9 mouse cellular contexts compared by ENCODE assay signal in genomic region chr5:139434940-139435339, GRCm38 (mm10). TPM values are rescaled to one million over a fixed set of nuclear protein-coding genes. Genes with fewer than 3 reads are reported as not detected.
DNase-seq lines count a peak whose midpoint lies in the region; ATAC-seq and TF ChIP-seq lines count a peak whose summit lies in the region.
"Had no signal": no experiment of that assay in that cellular context is flagged by ENCODE, and none has a peak within 500 bp of the region (broad histone marks: within the 10 kb centered on the region; RNA-seq: fewer than 3 reads in every experiment).

No protein-coding gene starts in this region.

- no peak overlapping the region for H3K4me2 ChIP-seq in forebrain, embryonic 15.5 days (replicated peaks)
- H3K4me2 ChIP-seq in neural tube, embryonic 14.5 days (ENCODE audit: low read depth, low read length): no peak overlapping the region
- H3K4me2 ChIP-seq in intestine, embryonic 16.5 days (ENCODE audit: low read depth, low read length): no peak overlapping the region
- no peak overlapping the region for H3K4me2 ChIP-seq in intestine, postnatal 0 days (replicated peaks; ENCODE audit: low read depth)
- H3K4me2 ChIP-seq: heart, embryonic 12.5 days had no signal

- no peak overlapping the region for H3K4me3 ChIP-seq in forebrain, embryonic 15.5 days
- no peak overlapping the region for H3K4me3 ChIP-seq in neural tube, embryonic 14.5 days (ENCODE audit: low read depth, low read length)
- no peak overlapping the region for H3K4me3 ChIP-seq in intestine, embryonic 16.5 days (ENCODE audit: low read length)
- H3K4me3 ChIP-seq in intestine, postnatal 0 days (ENCODE audit: low read depth, low read length): no peak overlapping the region
- H3K4me3 ChIP-seq: heart, embryonic 12.5 days had no signal

- peaks cover 68% of the 10 kb centered on the region for H3K4me1 ChIP-seq in forebrain, embryonic 15.5 days
- H3K4me1 ChIP-seq in neural tube, embryonic 14.5 days (ENCODE audit: control insufficient read depth, insufficient read depth, low read length): peaks cover 45% of the 10 kb centered on the region
- peaks cover 10% of the 10 kb centered on the region for H3K4me1 ChIP-seq in intestine, embryonic 16.5 days (ENCODE audit: control insufficient read depth, insufficient read depth, low read length)
- H3K4me1 ChIP-seq in intestine, postnatal 0 days (replicated peaks; ENCODE audit: control insufficient read depth, insufficient read depth, low read length): no peaks in the 10 kb centered on the region

- H3K9me3 ChIP-seq in forebrain, embryonic 15.5 days: no peaks in the 10 kb centered on the region
- no peaks in the 10 kb centered on the region for H3K9me3 ChIP-seq in neural tube, embryonic 14.5 days (ENCODE audit: control insufficient read depth, low read length)
- H3K9me3 ChIP-seq in intestine, embryonic 16.5 days (ENCODE audit: control insufficient read depth, low read length): no peaks in the 10 kb centered on the region
- no peaks in the 10 kb centered on the region for H3K9me3 ChIP-seq in intestine, postnatal 0 days (ENCODE audit: control insufficient read depth)
- H3K9me3 ChIP-seq: heart, embryonic 12.5 days had no signal

- H3K36me3 ChIP-seq in forebrain, embryonic 15.5 days: no peaks in the 10 kb centered on the region
- no peaks in the 10 kb centered on the region for H3K36me3 ChIP-seq in neural tube, embryonic 14.5 days (ENCODE audit: control insufficient read depth, insufficient read depth, low read length)
- no peaks in the 10 kb centered on the region for H3K36me3 ChIP-seq in intestine, embryonic 16.5 days (ENCODE audit: control insufficient read depth, insufficient read depth, low read length)
- no peaks in the 10 kb centered on the region for H3K36me3 ChIP-seq in intestine, postnatal 0 days (ENCODE audit: control insufficient read depth, insufficient read depth)
- H3K36me3 ChIP-seq: heart, embryonic 12.5 days had no signal

- H3K27ac ChIP-seq in forebrain, embryonic 15.5 days (replicated peaks): peak overlapping the region; percentile 63
- no peak overlapping the region for H3K27ac ChIP-seq in neural tube, embryonic 14.5 days (ENCODE audit: low read depth, low read length)
- H3K27ac ChIP-seq in intestine, embryonic 16.5 days (ENCODE audit: low read length): no peak overlapping the region
- H3K27ac ChIP-seq in intestine, postnatal 0 days (ENCODE audit: low read depth, low read length): no peak overlapping the region

- H3K27me3 ChIP-seq in forebrain, embryonic 15.5 days: no peaks in the 10 kb centered on the region
- no peaks in the 10 kb centered on the region for H3K27me3 ChIP-seq in neural tube, embryonic 14.5 days (ENCODE audit: control insufficient read depth, insufficient read depth, low read length)
- H3K27me3 ChIP-seq in intestine, embryonic 16.5 days (replicated peaks; ENCODE audit: control insufficient read depth, insufficient read depth, low read length): no peaks in the 10 kb centered on the region
- H3K27me3 ChIP-seq in intestine, postnatal 0 days (replicated peaks; ENCODE audit: control insufficient read depth, insufficient read depth, low read length): no peaks in the 10 kb centered on the region

- peak; percentile 36 for DNase-seq in adrenal gland, postnatal 14 days
- DNase-seq in adrenal gland, postnatal 4 days (ENCODE audit: low spot score in 2 of 2): no peak
- peak; percentile 72 to 87 for DNase-seq in layer of hippocampus, postnatal 14 days (ENCODE audit: low spot score in 2 of 2)

- WGBS in forebrain, embryonic 15.5 days: 6% methylated on average over 8 of the region's 8 CpGs
- 20% methylated on average over 8 of the region's 8 CpGs for WGBS in neural tube, embryonic 14.5 days
- 50% methylated on average over 8 of the region's 8 CpGs for WGBS in intestine, embryonic 16.5 days
- 58% methylated on average over 8 of the region's 8 CpGs for WGBS in intestine, postnatal 0 days

- H3K9ac ChIP-seq in forebrain, embryonic 15.5 days (replicated peaks): no peak overlapping the region
- H3K9ac ChIP-seq in neural tube, embryonic 14.5 days (replicated peaks; ENCODE audit: low read depth, low read length): no peak overlapping the region
- no peak overlapping the region for H3K9ac ChIP-seq in intestine, embryonic 16.5 days (ENCODE audit: low read depth, low read length)
- H3K9ac ChIP-seq in intestine, postnatal 0 days (ENCODE audit: low read depth, low read length): no peak overlapping the region
- H3K9ac ChIP-seq: heart, embryonic 12.5 days had no signal

- ATAC-seq in forebrain, embryonic 15.5 days (replicated peaks): peak; percentile 80
- ATAC-seq in neural tube, embryonic 14.5 days (ENCODE audit: low read depth): peak; percentile 62; the same call in 1 of the 2 replicates
- ATAC-seq in intestine, embryonic 16.5 days: no peak
- ATAC-seq in intestine, postnatal 0 days: no peak
- ATAC-seq in megakaryocyte progenitor cell, adult 5-6 weeks (replicated peaks; ENCODE audit: poor library complexity): no peak

- TF ChIP-seq CTCF in intestine, postnatal 0 days (IDR thresholded peaks at IDR 0.05; ENCODE audit: low read depth): no peak

RNA-seq across cellular contexts. Expression of gene Gper1, which starts 12.0 kb away (rescaled TPM):
- total RNA-seq in adrenal gland, postnatal 14 days (2021): 4.6 and 6.3 TPM in 2 replicates
- 1 to 10 TPM; 6.0 to 7.4 TPM for total RNA-seq in adrenal gland, postnatal 4 days (2021)
- 7.3 and 8.2 TPM in 2 replicates for polyA plus RNA-seq in forebrain, embryonic 15.5 days (2015; fragmentation: Nextera tagmentation; extraction: Ambion mirVana)
- 1 to 10 TPM; 3.0 to 3.5 TPM for total RNA-seq in layer of hippocampus, postnatal 14 days (2021)
- 6.2 and 9.5 TPM in 2 replicates for polyA plus RNA-seq in neural tube, embryonic 14.5 days (2014; fragmentation: Nextera tagmentation; extraction: Ambion mirVana)
- polyA plus RNA-seq in intestine, embryonic 16.5 days (2015; fragmentation: Nextera tagmentation; extraction: Ambion mirVana): 1.1 and 1.5 TPM in 2 replicates
- polyA plus RNA-seq in intestine, postnatal 0 days (2015; fragmentation: Nextera tagmentation; extraction: Ambion mirVana): 1.1 and 1.3 TPM in 2 replicates
- not detected in 2 replicates for total RNA-seq in megakaryocyte progenitor cell, adult 5-6 weeks (2015)
- total RNA-seq in megakaryocyte progenitor cell, adult 5-6 weeks (2017): not detected in 2 replicates

RNA-seq across cellular contexts. Expression of gene 3110082I17Rik, which starts 25.4 kb away (rescaled TPM):
- 9.6 and 11.2 TPM in 2 replicates for total RNA-seq in adrenal gland, postnatal 14 days (2021)
- total RNA-seq in adrenal gland, postnatal 4 days (2021): 10 to 100 TPM; 18.8 to 19.7 TPM
- 20.4 and 21.0 TPM in 2 replicates for polyA plus RNA-seq in forebrain, embryonic 15.5 days (2015; fragmentation: Nextera tagmentation; extraction: Ambion mirVana)
- 10 to 100 TPM; 14.6 to 14.7 TPM for total RNA-seq in layer of hippocampus, postnatal 14 days (2021)
- 11.7 and 12.1 TPM in 2 replicates for polyA plus RNA-seq in neural tube, embryonic 14.5 days (2014; fragmentation: Nextera tagmentation; extraction: Ambion mirVana)
- polyA plus RNA-seq in intestine, embryonic 16.5 days (2015; fragmentation: Nextera tagmentation; extraction: Ambion mirVana): 25.8 and 35.5 TPM in 2 replicates
- 8.3 and 8.5 TPM in 2 replicates for polyA plus RNA-seq in intestine, postnatal 0 days (2015; fragmentation: Nextera tagmentation; extraction: Ambion mirVana)
- total RNA-seq in megakaryocyte progenitor cell, adult 5-6 weeks (2015): 20.7 and 26.2 TPM in 2 replicates
- 60.9 and 69.2 TPM in 2 replicates for total RNA-seq in megakaryocyte progenitor cell, adult 5-6 weeks (2017)

RNA-seq across cellular contexts. Expression of gene C130050O18Rik, which starts 29.9 kb away (rescaled TPM):
- total RNA-seq in adrenal gland, postnatal 14 days (2021): 0.30 TPM in 2 replicates
- total RNA-seq in adrenal gland, postnatal 4 days (2021): under 1 TPM; 0.48 to 0.93 TPM
- 0.13 and 0.20 TPM in 2 replicates for polyA plus RNA-seq in forebrain, embryonic 15.5 days (2015; fragmentation: Nextera tagmentation; extraction: Ambion mirVana)
- total RNA-seq in layer of hippocampus, postnatal 14 days (2021): under 1 TPM; 0.17 to 0.21 TPM
- polyA plus RNA-seq in neural tube, embryonic 14.5 days (2014; fragmentation: Nextera tagmentation; extraction: Ambion mirVana): 0.17 and 0.23 TPM in 2 replicates
- polyA plus RNA-seq in intestine, embryonic 16.5 days (2015; fragmentation: Nextera tagmentation; extraction: Ambion mirVana): 0.87 and 1.0 TPM in 2 replicates
- polyA plus RNA-seq in intestine, postnatal 0 days (2015; fragmentation: Nextera tagmentation; extraction: Ambion mirVana): 0.76 and 1.4 TPM in 2 replicates
- 1.8 and 2.3 TPM in 2 replicates for total RNA-seq in megakaryocyte progenitor cell, adult 5-6 weeks (2015)
- 1.3 and 2.1 TPM in 2 replicates for total RNA-seq in megakaryocyte progenitor cell, adult 5-6 weeks (2017)

RNA-seq across cellular contexts. Expression of gene Zfand2a, which starts 49.4 kb away (rescaled TPM):
- total RNA-seq in adrenal gland, postnatal 14 days (2021): 23.2 and 24.1 TPM in 2 replicates
- total RNA-seq in adrenal gland, postnatal 4 days (2021): 10 to 100 TPM; 26.7 to 29.7 TPM
- polyA plus RNA-seq in forebrain, embryonic 15.5 days (2015; fragmentation: Nextera tagmentation; extraction: Ambion mirVana): 14.2 and 17.5 TPM in 2 replicates
- 10 to 100 TPM; 77.1 to 88.8 TPM for total RNA-seq in layer of hippocampus, postnatal 14 days (2021)
- polyA plus RNA-seq in neural tube, embryonic 14.5 days (2014; fragmentation: Nextera tagmentation; extraction: Ambion mirVana): 13.3 and 15.2 TPM in 2 replicates
- 7.1 and 7.2 TPM in 2 replicates for polyA plus RNA-seq in intestine, embryonic 16.5 days (2015; fragmentation: Nextera tagmentation; extraction: Ambion mirVana)
- polyA plus RNA-seq in intestine, postnatal 0 days (2015; fragmentation: Nextera tagmentation; extraction: Ambion mirVana): 6.1 and 6.7 TPM in 2 replicates
- 15.8 and 18.8 TPM in 2 replicates for total RNA-seq in megakaryocyte progenitor cell, adult 5-6 weeks (2015)
- 11.1 and 20.2 TPM in 2 replicates for total RNA-seq in megakaryocyte progenitor cell, adult 5-6 weeks (2017)

RNA-seq across cellular contexts. Expression of gene Gpr146, which starts 57.4 kb away (rescaled TPM):
- 12.1 and 14.8 TPM in 2 replicates for total RNA-seq in adrenal gland, postnatal 14 days (2021)
- 10 to 100 TPM; 10.4 to 10.7 TPM for total RNA-seq in adrenal gland, postnatal 4 days (2021)
- polyA plus RNA-seq in forebrain, embryonic 15.5 days (2015; fragmentation: Nextera tagmentation; extraction: Ambion mirVana): 1.3 and 1.5 TPM in 2 replicates
- 10 to 100 TPM; 10.1 to 11.8 TPM for total RNA-seq in layer of hippocampus, postnatal 14 days (2021)
- polyA plus RNA-seq in neural tube, embryonic 14.5 days (2014; fragmentation: Nextera tagmentation; extraction: Ambion mirVana): 1.8 and 2.2 TPM in 2 replicates
- 2.3 and 2.5 TPM in 2 replicates for polyA plus RNA-seq in intestine, embryonic 16.5 days (2015; fragmentation: Nextera tagmentation; extraction: Ambion mirVana)
- polyA plus RNA-seq in intestine, postnatal 0 days (2015; fragmentation: Nextera tagmentation; extraction: Ambion mirVana): 2.5 and 2.6 TPM in 2 replicates
- total RNA-seq in megakaryocyte progenitor cell, adult 5-6 weeks (2015): 6.0 and 6.3 TPM in 2 replicates
- 5.7 and 6.7 TPM in 2 replicates for total RNA-seq in megakaryocyte progenitor cell, adult 5-6 weeks (2017)

Comparison
In these comparisons a context has a peak if more than half of its experiments do, and no peak if none do; other contexts are left out.
1. DNase-seq: peak in adrenal gland, postnatal 14 days (single experiment) and layer of hippocampus, postnatal 14 days (2 of 2); none in adrenal gland, postnatal 4 days (0 of 2).
2. ATAC-seq: peak in forebrain, embryonic 15.5 days (single experiment) and neural tube, embryonic 14.5 days (single experiment); none in intestine, embryonic 16.5 days (single experiment), intestine, postnatal 0 days (single experiment) and megakaryocyte progenitor cell, adult 5-6 weeks (single experiment).